Mouse (Mus musculus): ENCODE data around the gene Pik3r5. TPM values are rescaled to one million over a fixed set of nuclear protein-coding genes. Genes with fewer than 3 reads are reported as not detected.

Gene Pik3r5
- polyA plus RNA-seq, 1 experiment: 0.69 TPM

GRCm38 (mm10) chr11:68483213-68483612 lies 51.3 kb downstream of the Pik3r5 start:
- TF ChIP-seq CTCF (IDR thresholded peaks at IDR 0.05; ENCODE audit: control insufficient read depth, insufficient read depth, insufficient replicate concordance, low read depth, low read length) (no peak), POLR2A (IDR thresholded peaks at IDR 0.05; ENCODE audit: control insufficient read depth, low read depth, low read length) (no peak)
- Histone ChIP-seq H3K27ac (ENCODE audit: control insufficient read depth, insufficient read depth, low read depth, low read length) (no peak overlapping the region), H3K36me3 (ENCODE audit: control insufficient read depth, insufficient read depth, low read length) (no peaks in the 10 kb centered on the region), H3K4me1 (ENCODE audit: control insufficient read depth, insufficient read depth, low read length) (no peaks in the 10 kb centered on the region), H3K4me3 (ENCODE audit: control insufficient read depth, low read depth, low read length) (no peak overlapping the region), H3K27me3 (ENCODE audit: control insufficient read depth, insufficient read depth, low read length) (no peaks in the 10 kb centered on the region)

- no peak overlapping the region for H3K4me3 ChIP-seq (ENCODE audit: control insufficient read depth, low read depth, low read length)
- no peak overlapping the region for H3K27ac ChIP-seq (ENCODE audit: control insufficient read depth, insufficient read depth, low read depth, low read length)
- H3K36me3 ChIP-seq (ENCODE audit: control insufficient read depth, insufficient read depth, low read length): no peaks in the 10 kb centered on the region
- no peaks in the 10 kb centered on the region for H3K27me3 ChIP-seq (ENCODE audit: control insufficient read depth, insufficient read depth, low read length)
- H3K4me1 ChIP-seq (ENCODE audit: control insufficient read depth, insufficient read depth, low read length): no peaks in the 10 kb centered on the region
- TF ChIP-seq CTCF (IDR thresholded peaks at IDR 0.05; ENCODE audit: control insufficient read depth, insufficient read depth, insufficient replicate concordance, low read depth, low read length) (no peak), POLR2A (IDR thresholded peaks at IDR 0.05; ENCODE audit: control insufficient read depth, low read depth, low read length) (no peak)
Measured at GRCm38 (mm10) chr11:68484431-68484830, 52.5 kb downstream of the Pik3r5 start.

- no peak overlapping the region for H3K4me3 ChIP-seq (ENCODE audit: control insufficient read depth, low read depth, low read length)
- peak; percentile 43; the same call in 1 of the 2 replicates for TF ChIP-seq CTCF (IDR thresholded peaks at IDR 0.05; ENCODE audit: control insufficient read depth, insufficient read depth, insufficient replicate concordance, low read depth, low read length)
- TF ChIP-seq POLR2A (IDR thresholded peaks at IDR 0.05; ENCODE audit: control insufficient read depth, low read depth, low read length): no peak
- H3K36me3 ChIP-seq (ENCODE audit: control insufficient read depth, insufficient read depth, low read length): no peaks in the 10 kb centered on the region
- no peaks in the 10 kb centered on the region for H3K27me3 ChIP-seq (ENCODE audit: control insufficient read depth, insufficient read depth, low read length)
- H3K27ac ChIP-seq (ENCODE audit: control insufficient read depth, insufficient read depth, low read depth, low read length): no peak overlapping the region
- no peaks in the 10 kb centered on the region for H3K4me1 ChIP-seq (ENCODE audit: control insufficient read depth, insufficient read depth, low read length)
Measured at GRCm38 (mm10) chr11:68485206-68485942, 53.5 kb downstream of the Pik3r5 start.

GRCm38 (mm10) chr11:68486093-68486492 lies 54.2 kb downstream of the Pik3r5 start:
- H3K27me3 ChIP-seq (ENCODE audit: control insufficient read depth, insufficient read depth, low read length): no peaks in the 10 kb centered on the region
- no peak overlapping the region for H3K27ac ChIP-seq (ENCODE audit: control insufficient read depth, insufficient read depth, low read depth, low read length)
- H3K4me3 ChIP-seq (ENCODE audit: control insufficient read depth, low read depth, low read length): no peak overlapping the region
- no peaks in the 10 kb centered on the region for H3K4me1 ChIP-seq (ENCODE audit: control insufficient read depth, insufficient read depth, low read length)
- TF ChIP-seq POLR2A (IDR thresholded peaks at IDR 0.05; ENCODE audit: control insufficient read depth, low read depth, low read length) (no peak), CTCF (IDR thresholded peaks at IDR 0.05; ENCODE audit: control insufficient read depth, insufficient read depth, insufficient replicate concordance, low read depth, low read length) (no peak)
- no peaks in the 10 kb centered on the region for H3K36me3 ChIP-seq (ENCODE audit: control insufficient read depth, insufficient read depth, low read length)

GRCm38 (mm10) chr11:68487720-68488119 lies 55.8 kb downstream of the Pik3r5 start:
- TF ChIP-seq CTCF (IDR thresholded peaks at IDR 0.05; ENCODE audit: control insufficient read depth, insufficient read depth, insufficient replicate concordance, low read depth, low read length) (no peak), POLR2A (IDR thresholded peaks at IDR 0.05; ENCODE audit: control insufficient read depth, low read depth, low read length) (no peak)
- H3K4me3 ChIP-seq (ENCODE audit: control insufficient read depth, low read depth, low read length): no peak overlapping the region

GRCm38 (mm10) chr11:68488256-68488824 lies 56.4 kb downstream of the Pik3r5 start:
- no peak overlapping the region for H3K27ac ChIP-seq (ENCODE audit: control insufficient read depth, insufficient read depth, low read depth, low read length)
- H3K36me3 ChIP-seq (ENCODE audit: control insufficient read depth, insufficient read depth, low read length): no peaks in the 10 kb centered on the region
- H3K27me3 ChIP-seq (ENCODE audit: control insufficient read depth, insufficient read depth, low read length): no peaks in the 10 kb centered on the region
- TF ChIP-seq CTCF (IDR thresholded peaks at IDR 0.05; ENCODE audit: control insufficient read depth, insufficient read depth, insufficient replicate concordance, low read depth, low read length) (no peak), POLR2A (IDR thresholded peaks at IDR 0.05; ENCODE audit: control insufficient read depth, low read depth, low read length) (no peak)
- no peaks in the 10 kb centered on the region for H3K4me1 ChIP-seq (ENCODE audit: control insufficient read depth, insufficient read depth, low read length)
- H3K4me3 ChIP-seq (ENCODE audit: control insufficient read depth, low read depth, low read length): no peak overlapping the region

More at GRCm38 (mm10) chr11:68487720-68488119, 55.8 kb downstream of the Pik3r5 start:
- Histone ChIP-seq H3K4me1 (ENCODE audit: control insufficient read depth, insufficient read depth, low read length) (no peaks in the 10 kb centered on the region), H3K27ac (ENCODE audit: control insufficient read depth, insufficient read depth, low read depth, low read length) (no peak overlapping the region), H3K36me3 (ENCODE audit: control insufficient read depth, insufficient read depth, low read length) (no peaks in the 10 kb centered on the region), H3K27me3 (ENCODE audit: control insufficient read depth, insufficient read depth, low read length) (no peaks in the 10 kb centered on the region)

GRCm38 (mm10) chr11:68489236-68489635 lies 57.3 kb downstream of the Pik3r5 start:
- TF ChIP-seq CTCF (IDR thresholded peaks at IDR 0.05; ENCODE audit: control insufficient read depth, insufficient read depth, insufficient replicate concordance, low read depth, low read length) (no peak), POLR2A (IDR thresholded peaks at IDR 0.05; ENCODE audit: control insufficient read depth, low read depth, low read length) (no peak)
- Histone ChIP-seq H3K36me3 (ENCODE audit: control insufficient read depth, insufficient read depth, low read length) (no peaks in the 10 kb centered on the region), H3K4me3 (ENCODE audit: control insufficient read depth, low read depth, low read length) (no peak overlapping the region), H3K27me3 (ENCODE audit: control insufficient read depth, insufficient read depth, low read length) (no peaks in the 10 kb centered on the region), H3K27ac (ENCODE audit: control insufficient read depth, insufficient read depth, low read depth, low read length) (no peak overlapping the region), H3K4me1 (ENCODE audit: control insufficient read depth, insufficient read depth, low read length) (no peaks in the 10 kb centered on the region)
